Mouse (Mus musculus): ENCODE measurements around the gene Nr6a1. TPM values are rescaled to one million over a fixed set of nuclear protein-coding genes. Genes with fewer than 3 reads are reported as not detected.

The Nr6a1 gene
- 1.3 and 1.5 TPM in 2 replicates for polyA plus RNA-seq (2015; fragmentation: Nextera tagmentation; extraction: Ambion mirVana)

DNA sequence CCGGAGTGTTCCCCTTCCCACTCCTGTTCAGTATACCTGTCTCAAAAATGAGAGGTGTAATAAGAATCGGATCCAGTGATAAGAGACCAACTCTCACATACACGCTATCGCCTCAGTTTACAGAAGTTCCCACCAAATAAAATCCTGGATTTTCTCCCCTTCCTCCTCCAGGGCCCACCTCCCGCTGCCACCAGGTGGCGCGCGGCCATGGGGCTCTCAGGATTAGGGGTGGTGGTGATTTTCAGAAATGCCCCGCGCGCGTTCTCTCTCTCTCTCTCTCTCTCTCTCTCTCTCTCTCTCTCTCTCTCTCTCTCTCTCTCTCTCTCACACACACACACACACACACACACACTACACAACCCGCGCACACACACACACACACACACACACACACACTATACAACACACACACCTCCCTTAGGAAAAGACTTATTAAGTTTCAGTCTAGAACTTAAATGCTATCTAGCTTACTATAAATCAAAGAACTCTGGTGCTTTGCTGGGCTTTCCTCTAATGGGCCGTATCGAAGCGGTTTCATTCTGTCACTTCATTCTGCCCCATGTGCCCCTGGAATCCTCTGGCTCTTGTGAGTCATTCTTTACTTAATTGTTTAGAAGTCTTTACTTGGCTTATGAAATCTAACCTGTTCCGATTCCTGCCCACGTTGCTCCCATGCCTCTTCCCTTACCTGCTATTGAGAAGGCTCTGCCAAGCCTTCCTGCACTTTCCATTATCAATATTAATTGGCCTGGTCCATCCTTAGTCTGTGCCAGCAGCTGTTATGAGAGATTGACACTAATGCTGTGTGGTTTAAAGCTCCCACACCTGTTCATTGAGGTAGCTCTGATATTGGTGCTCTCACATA lies at the start of gene Nr6a1:
Gene Nr6a1, minus strand, starts transcription at position 574 of the 865 bp plus-strand sequence.
- no peak within 1 kb of the TSS for H3K9ac ChIP-seq
- 7% methylated on average over 19 of the region's 19 CpGs for WGBS
- H3K9me3 ChIP-seq = no peaks in the 10 kb centered on the region
- peak within 1 kb of the TSS; percentile 48 for H3K4me3 ChIP-seq
- H3K4me1 ChIP-seq = peaks cover 30% of the 10 kb centered on the region
- no peak within 1 kb of the TSS for H3K27ac ChIP-seq
- 0 out of 2 replicates have a peak, but pooled peaks have one; percentile 28 for ATAC-seq (ENCODE audit: insufficient number of reproducible peaks, insufficient read depth, low FRiP score, low TSS enrichment, low read depth)
- no peaks in the 10 kb centered on the region for H3K36me3 ChIP-seq
- H3K4me2 ChIP-seq = peak within 1 kb of the TSS; percentile 99
- peaks cover 18% of the 10 kb centered on the region for H3K27me3 ChIP-seq

DNA sequence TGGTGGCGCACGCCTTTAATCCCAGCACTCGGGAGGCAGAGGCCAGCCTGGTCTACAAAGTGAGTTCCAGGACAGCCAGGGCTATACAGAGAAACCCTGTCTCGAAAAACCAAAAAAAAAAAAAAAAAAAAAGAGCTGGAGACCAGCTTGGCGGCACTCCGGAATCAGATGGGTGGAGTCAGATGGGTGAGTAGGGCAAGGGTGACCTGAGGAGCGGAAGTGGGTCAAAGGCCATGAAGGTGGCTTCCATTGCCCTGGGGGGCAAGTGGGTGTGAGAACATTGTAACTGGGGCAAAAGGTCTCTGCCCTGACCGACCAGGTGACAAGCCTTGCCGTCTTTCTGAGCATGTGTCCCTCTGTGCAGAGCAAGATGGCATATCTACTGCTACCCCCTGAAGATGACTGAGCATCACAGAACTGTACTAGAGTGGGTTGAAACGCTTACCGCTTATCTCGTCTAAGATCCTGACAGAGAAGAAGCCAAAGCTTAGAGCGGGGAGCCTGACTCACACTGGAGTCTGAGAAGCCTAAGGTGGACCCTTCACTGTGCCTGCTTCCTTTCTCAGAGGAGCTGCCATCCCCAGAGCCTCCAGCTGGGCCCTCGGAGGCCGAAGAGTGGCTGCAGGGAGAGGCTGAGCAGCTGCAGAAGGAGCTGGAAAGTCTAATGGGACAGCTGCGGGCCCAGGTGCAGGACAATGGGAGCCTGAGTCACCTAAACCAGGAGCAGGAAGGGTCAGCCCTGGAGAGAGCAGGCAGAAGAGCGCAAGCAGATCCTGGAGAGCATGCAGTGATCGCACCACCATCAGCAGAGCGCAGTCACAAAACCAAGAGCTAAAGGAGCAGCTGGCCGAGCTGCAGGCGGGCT lies 48.7 kb upstream of the Nr6a1 start:
- H3K36me3 ChIP-seq = no peaks in the 10 kb centered on the region
- no peak overlapping the region for H3K27ac ChIP-seq
- H3K9ac ChIP-seq = no peak overlapping the region
- H3K4me1 ChIP-seq = no peaks in the 10 kb centered on the region
- H3K9me3 ChIP-seq = no peaks in the 10 kb centered on the region
- no peaks in the 10 kb centered on the region for H3K27me3 ChIP-seq
- 78% methylated on average over 21 of the region's 21 CpGs for WGBS
- H3K4me3 ChIP-seq = no peak overlapping the region
- no peak for ATAC-seq (ENCODE audit: insufficient number of reproducible peaks, insufficient read depth, low FRiP score, low TSS enrichment, low read depth)
- H3K4me2 ChIP-seq = no peak overlapping the region

DNA sequence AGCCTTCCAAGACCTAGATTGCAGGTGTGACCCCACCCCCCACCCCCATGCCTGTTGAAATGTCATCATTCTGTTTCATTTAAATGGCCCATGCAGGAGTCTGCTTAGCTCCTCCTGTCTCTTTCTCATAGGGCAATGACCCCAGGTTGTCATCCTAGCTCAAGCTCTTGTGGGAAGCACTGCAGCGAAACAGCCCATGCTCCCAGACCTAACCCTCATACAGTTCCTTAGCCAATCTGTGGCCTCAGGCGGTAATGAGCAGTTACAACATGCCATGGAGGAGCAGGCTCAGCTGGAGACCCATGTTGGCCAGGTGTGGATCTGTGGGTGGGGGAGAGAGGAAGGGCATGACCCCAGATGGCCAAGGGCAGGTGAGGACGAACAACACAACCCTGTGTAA lies 47.7 kb upstream of the Nr6a1 start:
- Histone ChIP-seq H3K27ac (no peak overlapping the region), H3K9me3 (no peaks in the 10 kb centered on the region), H3K9ac (no peak overlapping the region), H3K36me3 (no peaks in the 10 kb centered on the region), H3K4me1 (no peaks in the 10 kb centered on the region), H3K27me3 (no peaks in the 10 kb centered on the region), H3K4me3 (no peak overlapping the region), H3K4me2 (no peak overlapping the region)
- ATAC-seq (ENCODE audit: insufficient number of reproducible peaks, insufficient read depth, low FRiP score, low TSS enrichment, low read depth) = no peak
- 66% methylated on average over 3 of the region's 3 CpGs for WGBS

DNA sequence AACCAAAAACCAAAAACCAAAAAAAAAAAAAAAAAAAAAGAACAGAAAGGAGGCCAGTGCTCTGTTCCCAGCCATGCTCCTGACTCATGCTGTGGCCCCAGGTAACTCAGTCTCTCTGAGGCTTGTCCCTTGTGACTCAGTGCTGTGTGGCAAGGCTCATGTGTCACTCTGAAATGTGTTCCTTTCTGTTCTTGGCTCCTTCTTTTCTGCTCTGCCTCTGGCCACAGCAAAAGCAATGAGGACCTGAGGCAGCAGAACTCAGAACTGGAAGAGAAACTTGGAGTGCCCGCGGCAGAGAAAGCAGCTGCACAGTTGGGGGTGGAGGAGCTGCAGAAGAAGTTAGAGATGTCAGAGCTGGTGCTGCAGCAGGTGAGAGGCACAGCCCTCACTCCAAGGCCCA lies 46.7 kb upstream of the Nr6a1 start:
- WGBS = 40% methylated on average over 2 of the region's 2 CpGs
- H3K9me3 ChIP-seq = no peaks in the 10 kb centered on the region
- no peak for ATAC-seq (ENCODE audit: insufficient number of reproducible peaks, insufficient read depth, low FRiP score, low TSS enrichment, low read depth)

DNA sequence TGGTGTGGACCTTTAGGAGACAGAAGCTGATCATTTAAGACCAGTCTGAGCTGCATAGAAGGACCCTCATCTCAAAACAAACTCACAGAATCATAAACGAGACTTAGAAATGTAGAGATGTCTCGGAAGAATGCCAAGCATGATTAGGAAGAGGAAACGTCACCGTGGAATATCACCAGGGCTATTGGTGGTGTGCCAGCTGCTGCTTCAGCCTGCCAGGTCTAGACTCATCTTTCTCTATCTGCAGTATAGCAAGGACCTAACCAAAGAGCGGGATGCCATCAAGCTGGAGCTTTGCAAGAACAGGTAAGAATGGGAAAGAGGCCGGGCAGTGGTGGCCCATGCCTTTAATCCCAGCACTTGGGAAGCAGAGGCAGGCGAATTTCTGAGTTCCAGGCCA lies 46.2 kb upstream of the Nr6a1 start:
- Histone ChIP-seq H3K27me3 (no peaks in the 10 kb centered on the region), H3K4me1 (no peaks in the 10 kb centered on the region), H3K4me3 (no peak overlapping the region), H3K9ac (no peak overlapping the region), H3K36me3 (no peaks in the 10 kb centered on the region), H3K27ac (no peak overlapping the region), H3K4me2 (no peak overlapping the region), H3K9me3 (no peaks in the 10 kb centered on the region)
- no peak for ATAC-seq (ENCODE audit: insufficient number of reproducible peaks, insufficient read depth, low FRiP score, low TSS enrichment, low read depth)
- 80% methylated on average over 7 of the region's 7 CpGs for WGBS

More for the DNA sequence above, 46.7 kb upstream of the Nr6a1 start:
- Histone ChIP-seq H3K9ac (no peak overlapping the region), H3K4me2 (no peak overlapping the region), H3K27ac (no peak overlapping the region), H3K36me3 (no peaks in the 10 kb centered on the region), H3K27me3 (no peaks in the 10 kb centered on the region), H3K4me1 (no peaks in the 10 kb centered on the region), H3K4me3 (no peak overlapping the region)

DNA sequence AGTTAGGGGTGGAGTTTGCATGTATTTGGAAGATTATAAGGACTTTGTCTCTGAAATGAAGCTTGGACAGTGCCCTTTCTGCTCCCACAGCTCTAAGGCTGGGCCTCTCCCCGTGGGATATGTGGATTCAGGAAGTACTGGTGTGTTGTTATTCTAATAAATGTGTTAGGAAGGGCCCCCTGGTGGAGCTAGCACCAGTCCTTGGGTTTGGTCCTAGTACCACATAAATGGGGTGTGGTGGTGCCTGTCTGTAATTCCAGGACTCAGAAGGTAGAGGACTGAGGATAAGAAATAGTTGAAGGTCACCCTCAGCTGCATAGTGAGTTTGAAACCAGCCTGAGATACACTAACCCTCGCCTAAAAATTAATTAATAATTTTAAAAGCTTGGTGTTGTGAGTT lies 45.7 kb upstream of the Nr6a1 start:
- ATAC-seq (ENCODE audit: insufficient number of reproducible peaks, insufficient read depth, low FRiP score, low TSS enrichment, low read depth) = no peak
- H3K4me1 ChIP-seq = no peaks in the 10 kb centered on the region

DNA sequence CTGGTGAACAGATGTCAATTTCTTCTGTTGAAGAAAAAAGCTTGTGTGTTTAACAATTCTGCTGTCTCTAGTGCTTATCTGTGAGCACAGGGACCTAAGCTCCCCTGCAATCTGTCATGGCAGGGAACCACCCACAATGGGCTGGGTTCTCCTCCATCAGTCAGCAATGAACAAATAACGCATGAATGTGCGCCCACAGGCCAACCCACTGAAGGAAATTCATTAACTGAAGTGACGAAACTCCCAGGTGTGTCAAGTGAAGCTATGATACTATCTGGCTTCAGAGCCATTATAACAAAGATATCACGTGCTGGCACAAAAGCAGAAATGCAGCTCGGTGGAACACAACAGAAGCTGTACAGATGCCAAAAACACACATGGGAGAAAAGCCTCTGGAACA lies 42.6 kb upstream of the Nr6a1 start:
- no peaks in the 10 kb centered on the region for H3K36me3 ChIP-seq
- 80% methylated on average over 5 of the region's 5 CpGs for WGBS
- no peaks in the 10 kb centered on the region for H3K27me3 ChIP-seq

More for the DNA sequence above, 45.7 kb upstream of the Nr6a1 start:
- H3K4me3 ChIP-seq = no peak overlapping the region
- H3K4me2 ChIP-seq = no peak overlapping the region
- no peak overlapping the region for H3K27ac ChIP-seq
- no peak overlapping the region for H3K9ac ChIP-seq
- H3K27me3 ChIP-seq = no peaks in the 10 kb centered on the region
- no peaks in the 10 kb centered on the region for H3K36me3 ChIP-seq
- 51% methylated on average over 2 of the region's 2 CpGs for WGBS
- H3K9me3 ChIP-seq = no peaks in the 10 kb centered on the region

DNA sequence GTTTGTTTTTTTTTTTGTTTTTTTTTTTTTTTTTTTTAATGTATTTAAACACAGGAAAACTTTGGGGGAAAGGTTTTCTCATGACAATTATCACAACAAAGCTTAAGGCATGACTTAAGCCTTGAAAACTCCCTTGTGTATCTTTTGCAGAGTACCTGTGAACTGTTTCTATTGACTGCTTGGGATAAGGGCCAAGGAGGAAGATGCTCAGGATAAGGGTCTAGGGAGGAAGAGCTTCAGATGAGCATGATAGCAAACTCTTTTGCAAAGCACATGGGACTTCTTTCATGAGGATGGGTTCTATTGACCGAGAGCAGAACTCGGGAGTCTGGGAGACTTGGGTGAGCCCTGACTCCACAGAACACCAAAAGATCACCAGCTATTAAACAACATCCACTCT lies 42.2 kb upstream of the Nr6a1 start:
- H3K4me3 ChIP-seq = no peak overlapping the region
- no peaks in the 10 kb centered on the region for H3K4me1 ChIP-seq
- no peak overlapping the region for H3K9ac ChIP-seq
- H3K27me3 ChIP-seq = no peaks in the 10 kb centered on the region
- H3K4me2 ChIP-seq = no peak overlapping the region
- no peaks in the 10 kb centered on the region for H3K9me3 ChIP-seq
- no peak for ATAC-seq (ENCODE audit: insufficient number of reproducible peaks, insufficient read depth, low FRiP score, low TSS enrichment, low read depth)
- H3K27ac ChIP-seq = no peak overlapping the region
- 88% methylated on average over 2 of the region's 2 CpGs for WGBS
- H3K36me3 ChIP-seq = no peaks in the 10 kb centered on the region

More for the DNA sequence above, 42.6 kb upstream of the Nr6a1 start:
- ATAC-seq (ENCODE audit: insufficient number of reproducible peaks, insufficient read depth, low FRiP score, low TSS enrichment, low read depth) = no peak
- Histone ChIP-seq H3K9ac (no peak overlapping the region), H3K27ac (no peak overlapping the region), H3K4me2 (no peak overlapping the region), H3K9me3 (no peaks in the 10 kb centered on the region), H3K4me3 (no peak overlapping the region), H3K4me1 (no peaks in the 10 kb centered on the region)

DNA sequence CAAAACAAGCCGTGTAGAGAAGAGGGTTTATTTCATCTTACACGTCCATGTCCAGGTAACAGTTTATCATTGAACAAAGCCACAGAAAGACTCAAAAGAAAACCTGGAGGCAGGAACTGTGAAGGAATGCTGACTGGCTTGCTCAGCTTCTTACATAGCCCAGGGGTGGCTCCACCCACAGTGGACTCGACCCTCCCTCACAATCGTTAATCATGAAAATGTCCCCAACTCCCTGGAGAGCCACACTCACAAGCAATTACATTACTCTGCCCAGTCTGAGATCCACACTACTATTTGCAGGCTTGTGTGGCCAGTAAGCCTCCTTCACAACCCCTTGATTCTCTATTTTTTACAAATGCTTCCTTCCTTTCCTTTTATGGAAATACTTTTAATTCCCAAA lies 36.7 kb upstream of the Nr6a1 start:
- Histone ChIP-seq H3K9me3 (no peaks in the 10 kb centered on the region), H3K36me3 (0 out of 2 replicates have a peak, but pooled peaks cover 5% of the 10 kb centered on the region), H3K4me1 (no peaks in the 10 kb centered on the region; the same call in 1 of the 2 replicates), H3K4me2 (no peak overlapping the region), H3K9ac (no peak overlapping the region), H3K27me3 (no peaks in the 10 kb centered on the region), H3K27ac (no peak overlapping the region), H3K4me3 (no peak overlapping the region)
- ATAC-seq (ENCODE audit: insufficient number of reproducible peaks, insufficient read depth, low FRiP score, low TSS enrichment, low read depth) = no peak
- WGBS = 24% methylated on average over 4 of the region's 4 CpGs

DNA sequence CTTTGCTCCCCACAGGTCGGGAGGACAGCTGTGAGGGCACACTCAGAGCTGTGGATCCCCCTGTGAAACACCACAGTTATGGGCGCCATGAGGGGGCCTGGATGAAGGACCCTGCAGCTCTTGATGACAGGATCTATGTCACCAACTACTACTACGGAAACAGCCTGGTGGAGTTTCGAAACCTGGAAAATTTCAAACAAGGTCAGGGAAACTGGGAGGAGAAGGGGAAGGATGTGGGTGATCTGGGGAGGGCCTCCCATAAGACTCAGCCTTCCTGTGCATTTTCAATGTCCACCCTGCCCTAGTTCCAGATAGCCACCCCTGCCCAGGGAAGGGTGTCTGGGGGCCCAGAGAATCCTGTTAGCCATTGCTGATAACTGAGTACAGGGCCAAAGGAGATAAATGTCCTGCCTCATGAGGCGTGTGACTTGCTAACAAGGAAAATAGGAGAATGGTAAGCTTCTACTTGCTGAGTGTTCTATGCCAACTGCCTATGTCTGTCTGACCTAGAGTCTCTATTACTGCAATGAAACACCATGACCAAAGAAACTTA lies 30.3 kb upstream of the Nr6a1 start:
- H3K27ac ChIP-seq = no peak overlapping the region
- H3K9me3 ChIP-seq = no peaks in the 10 kb centered on the region
- no peak for ATAC-seq (ENCODE audit: insufficient number of reproducible peaks, insufficient read depth, low FRiP score, low TSS enrichment, low read depth)

DNA sequence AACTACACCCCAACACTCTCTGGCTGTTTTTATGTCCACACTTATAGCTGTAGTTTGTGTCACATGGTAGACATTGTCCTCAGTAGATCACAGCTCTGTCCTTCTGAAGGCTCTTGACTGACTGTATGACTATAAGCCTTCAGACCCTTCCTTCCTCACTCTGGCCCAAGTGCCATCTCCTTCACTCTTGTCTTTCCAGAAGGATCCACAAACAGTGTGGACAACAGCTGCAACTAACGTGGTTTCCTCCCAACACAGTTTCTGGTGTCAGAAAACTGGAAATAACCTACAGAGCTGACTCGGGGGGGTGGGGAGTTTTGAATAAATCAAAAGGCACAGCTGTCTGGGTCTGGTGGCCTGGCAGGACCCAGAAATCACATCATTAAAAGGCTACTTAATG lies 28.6 kb upstream of the Nr6a1 start:
- Histone ChIP-seq H3K9ac (no peak overlapping the region), H3K4me2 (no peak overlapping the region), H3K27me3 (no peaks in the 10 kb centered on the region), H3K27ac (no peak overlapping the region), H3K9me3 (no peaks in the 10 kb centered on the region), H3K4me1 (no peaks in the 10 kb centered on the region), H3K36me3 (0 out of 2 replicates have a peak, but pooled peaks cover 18% of the 10 kb centered on the region), H3K4me3 (no peak overlapping the region)
- no peak for ATAC-seq (ENCODE audit: insufficient number of reproducible peaks, insufficient read depth, low FRiP score, low TSS enrichment, low read depth)
- WGBS = 67% methylated on average over 2 of the region's 2 CpGs

More for the DNA sequence above, 30.3 kb upstream of the Nr6a1 start:
- H3K36me3 ChIP-seq = 0 out of 2 replicates have a peak, but pooled peaks cover 12% of the 10 kb centered on the region
- no peaks in the 10 kb centered on the region for H3K4me1 ChIP-seq
- no peak overlapping the region for H3K4me3 ChIP-seq
- H3K27me3 ChIP-seq = no peaks in the 10 kb centered on the region
- WGBS = 83% methylated on average over 5 of the region's 5 CpGs
- H3K4me2 ChIP-seq = no peak overlapping the region
- H3K9ac ChIP-seq = no peak overlapping the region
